In the genomic region with DNA sequence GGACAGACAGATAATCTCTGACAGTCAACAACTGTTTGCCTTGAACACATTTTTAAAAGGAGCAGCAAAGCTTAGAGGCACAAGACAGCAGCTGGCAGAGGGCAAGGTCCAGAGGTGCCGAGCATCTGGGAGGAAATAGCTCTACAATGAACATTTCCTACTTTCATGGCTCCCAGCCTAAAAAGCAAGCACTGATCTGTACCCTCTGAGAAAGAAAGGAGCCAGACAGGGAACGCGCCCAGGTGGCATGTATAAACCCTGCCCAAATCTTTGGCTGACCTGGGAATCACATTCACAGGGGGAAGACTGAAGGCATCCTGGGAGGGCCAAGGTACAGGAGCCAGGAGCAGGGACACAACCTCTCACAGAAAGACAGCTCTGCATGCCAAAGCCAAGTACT, we compare ENCODE assay signal across 22 mouse cellular contexts.
DNase-seq lines count a peak whose midpoint lies in the region; ATAC-seq and TF ChIP-seq lines count a peak whose summit lies in the region.
"Had no signal": no experiment of that assay in that cellular context is flagged by ENCODE, and none has a peak within 500 bp of the region (broad histone marks: within the 10 kb centered on the region; RNA-seq: fewer than 3 reads in every experiment).

No protein-coding gene starts in this region.

- no peak overlapping the region for H3K4me2 ChIP-seq in kidney, embryonic 14.5 days (replicated peaks; ENCODE audit: low read depth, low read length)
- H3K4me2 ChIP-seq: embryonic facial prominence, embryonic 13.5 days; forebrain, embryonic 13.5 days; heart, embryonic 12.5 days had no signal

- WGBS in kidney, embryonic 14.5 days: 67% methylated on average over 3 of the region's 3 CpGs
- WGBS in liver, adult 2 months: 57% methylated on average over 3 of the region's 3 CpGs

- no peaks in the 10 kb centered on the region for H3K27me3 ChIP-seq in kidney, embryonic 14.5 days (ENCODE audit: control insufficient read depth, insufficient read depth, low read length)
- no peaks in the 10 kb centered on the region for H3K27me3 ChIP-seq in liver, adult 2 months (ENCODE audit: control insufficient read depth, insufficient read depth, low read length)
- H3K27me3 ChIP-seq: embryonic facial prominence, embryonic 13.5 days; Patski had no signal

- H3K4me3 ChIP-seq in kidney, embryonic 14.5 days (ENCODE audit: low read length): no peak overlapping the region
- H3K4me3 ChIP-seq in liver, adult 2 months (ENCODE audit: insufficient read depth, low read depth, low read length): no peak overlapping the region
- H3K4me3 ChIP-seq: embryonic facial prominence, embryonic 13.5 days; forebrain, embryonic 13.5 days; heart, adult 2 months; heart, embryonic 12.5 days; hindbrain, embryonic 10.5 days had no signal

- H3K27ac ChIP-seq in kidney, embryonic 14.5 days (ENCODE audit: low read depth, low read length): no peak overlapping the region
- H3K27ac ChIP-seq in liver, adult 2 months (replicated peaks; ENCODE audit: insufficient read depth, low read depth, low read length): no peak overlapping the region
- H3K27ac ChIP-seq: embryonic facial prominence, embryonic 13.5 days; forebrain, embryonic 13.5 days; heart, adult 2 months; hindbrain, embryonic 10.5 days had no signal

- no peak for TF ChIP-seq CTCF in liver, adult 2 months (IDR thresholded peaks at IDR 0.05; ENCODE audit: low read depth, low read length)

- H3K36me3 ChIP-seq in kidney, embryonic 14.5 days (ENCODE audit: control insufficient read depth, insufficient read depth, low read length): no peaks in the 10 kb centered on the region
- H3K36me3 ChIP-seq in liver, adult 2 months (ENCODE audit: control insufficient read depth, insufficient read depth, low read length): no peaks in the 10 kb centered on the region
- H3K36me3 ChIP-seq: embryonic facial prominence, embryonic 13.5 days; heart, embryonic 12.5 days; hindbrain, embryonic 10.5 days had no signal

- no peak for ATAC-seq in kidney, embryonic 14.5 days (ENCODE audit: low FRiP score, low TSS enrichment)
- ATAC-seq: activated CD4-positive, CD25-positive, alpha-beta regulatory T cell, adult 4 months; forebrain, embryonic 13.5 days; forebrain, postnatal 0 days; Patski had no signal

- DNase-seq in kidney, adult 11 months: peak; percentile 30
- DNase-seq in liver, adult 2 months (ENCODE audit: extremely low read depth, low read depth, low spot score): peak; percentile 21
- no peak for DNase-seq in liver
- DNase-seq in fat pad, adult 2 months (ENCODE audit: extremely low read depth, low read depth, low spot score): peak; percentile 77
- DNase-seq in kidney, postnatal 10 days: peak; percentile 14
- DNase-seq in layer of hippocampus, postnatal 14 days (ENCODE audit: low spot score in 2 of 2): no peak
- no peak for DNase-seq in heart, adult 8-10 months (ENCODE audit: low spot score)
- DNase-seq: adrenal gland, adult 2 months; adrenal gland, postnatal 25 days; cerebellum, adult 18-20 months; cerebellum, adult 9-11 months; cerebellum, postnatal 36 days; forebrain, postnatal 0 days; gastrocnemius, postnatal 14 days; heart, adult 2 months had no signal

- TF ChIP-seq POLR2A in liver, adult 2 months (IDR thresholded peaks at IDR 0.05; ENCODE audit: extremely low read depth, insufficient read depth, low read length): no peak

- H3K79me2 ChIP-seq in liver, adult 2 months (ENCODE audit: control insufficient read depth, insufficient read depth, low read length): no peaks in the 10 kb centered on the region

- H3K4me1 ChIP-seq in kidney, embryonic 14.5 days (ENCODE audit: control insufficient read depth, insufficient read depth, low read length): 0 out of 2 replicates have a peak, but pooled peaks cover 2% of the 10 kb centered on the region
- peaks cover 12% of the 10 kb centered on the region for H3K4me1 ChIP-seq in liver, adult 2 months (ENCODE audit: control insufficient read depth, insufficient read depth, low read length)

- no peaks in the 10 kb centered on the region for H3K9me3 ChIP-seq in kidney, embryonic 14.5 days (ENCODE audit: control insufficient read depth, low read length)
- H3K9me3 ChIP-seq: embryonic facial prominence, embryonic 13.5 days; forebrain, embryonic 13.5 days; heart, embryonic 12.5 days; hindbrain, embryonic 10.5 days had no signal

- H3K9ac ChIP-seq in kidney, embryonic 14.5 days (ENCODE audit: low read depth, low read length): no peak overlapping the region
- no peak overlapping the region for H3K9ac ChIP-seq in liver, adult 2 months (ENCODE audit: low read depth, low read length)
- H3K9ac ChIP-seq: embryonic facial prominence, embryonic 13.5 days; forebrain, embryonic 13.5 days; forebrain, postnatal 0 days; heart, embryonic 12.5 days had no signal

Comparison
In these comparisons a context has a peak if more than half of its experiments do, and no peak if none do; other contexts are left out.
1. DNase-seq: peak in kidney, adult 11 months (single experiment), liver, adult 2 months (single experiment), fat pad, adult 2 months (single experiment) and kidney, postnatal 10 days (single experiment); none in liver (single experiment), layer of hippocampus, postnatal 14 days (0 of 2) and heart, adult 8-10 months (single experiment).